Mouse (Mus musculus) forebrain, postnatal 0 days (tissue): ENCODE measurements around the gene Nedd4. TPM values are rescaled to one million over a fixed set of nuclear protein-coding genes. Genes with fewer than 3 reads are reported as not detected.

Experiments
- ATAC-seq: fragments of 200-750 bp; cut with Nextera tagmentation; 2 replicates; pipeline ENCODE4 v1.8.0; 2017; ENCODE audit warnings: mild to moderate bottlenecking, moderate library complexity
- DNase-seq: peaks from one replicate; pipeline ENCODE4 v3.0.0-alpha.2; 2015
- H3K27ac ChIP-seq: fragments of 300-500 bp; sonication (generic); 2 replicates; pipeline ENCODE4 v1.5.1; 2014; ENCODE audit warnings: low read depth, mild to moderate bottlenecking, antibody characterized with exemption, low read length, moderate library complexity, mixed read lengths
- H3K27me3 ChIP-seq: fragments of 300-500 bp; sonication (generic); 2 replicates; pipeline ENCODE4 v1.6.1; 2014; ENCODE audit warnings: mild to moderate bottlenecking, low read length, mixed read lengths; ENCODE audit not compliant: insufficient read depth
- H3K36me3 ChIP-seq: fragments of 300-500 bp; sonication (generic); 2 replicates; pipeline ENCODE4 v1.6.1; 2014; ENCODE audit warnings: mild to moderate bottlenecking, moderate library complexity; ENCODE audit not compliant: insufficient read depth
- H3K4me1 ChIP-seq: fragments of 300-500 bp; sonication (generic); 2 replicates; pipeline ENCODE4 v1.6.1; 2014; ENCODE audit warnings: antibody characterized with exemption; ENCODE audit not compliant: insufficient read depth
- H3K4me2 ChIP-seq: fragments of 300-500 bp; sonication (generic); 2 replicates; pipeline ENCODE4 v1.6.1; 2014; ENCODE audit warnings: low read depth, mild to moderate bottlenecking, moderate library complexity
- H3K4me3 ChIP-seq: fragments of 300-500 bp; sonication (generic); 2 replicates; pipeline ENCODE4 v1.5.1; 2014; ENCODE audit warnings: low read depth, low read length, mixed read lengths
- H3K9ac ChIP-seq: fragments of 300-500 bp; sonication (generic); 2 replicates; pipeline ENCODE4 v1.6.1; 2014; ENCODE audit warnings: mild to moderate bottlenecking
- H3K9me3 ChIP-seq: fragments of 300-500 bp; sonication (generic); 2 replicates; pipeline ENCODE4 v1.6.1; 2016; ENCODE audit warnings: low read length
- CTCF ChIP-seq: sonication (generic); IDR thresholded peaks from 2 replicates; pipeline ENCODE4 v1.5.1; 2016; ENCODE audit warnings: antibody characterized with exemption, control low read depth, low read depth
- WGBS: fragments of 180-500 bp; shearing (Covaris S2); extraction: QIAGEN DNeasy Blood & Tissue Kit; methylation state at CpG from one replicate; pipeline ENCODE4 v1.1.7; 2014; 5-methylcytosine and 5-hydroxymethylcytosine counted together
- polyA plus RNA-seq: library from polyadenylated mRNA; unstranded; fragments of >200 nt; fragmentation: Nextera tagmentation; extraction: Ambion mirVana; gene quantifications from 2 replicates; pipeline ENCODE4 v1.2.1, GENCODE M21; 2015
- total RNA-seq: library from RNA; depleted of rRNA; stranded (reverse); fragments of >200 nt; gene quantifications from 2 replicates; pipeline ENCODE4 v1.2.3, GENCODE M21; 2014; rRNA removed

Nedd4 gene
- 391 and 472 TPM in 2 replicates for total RNA-seq
- polyA plus RNA-seq = 180 and 278 TPM in 2 replicates

DNA sequence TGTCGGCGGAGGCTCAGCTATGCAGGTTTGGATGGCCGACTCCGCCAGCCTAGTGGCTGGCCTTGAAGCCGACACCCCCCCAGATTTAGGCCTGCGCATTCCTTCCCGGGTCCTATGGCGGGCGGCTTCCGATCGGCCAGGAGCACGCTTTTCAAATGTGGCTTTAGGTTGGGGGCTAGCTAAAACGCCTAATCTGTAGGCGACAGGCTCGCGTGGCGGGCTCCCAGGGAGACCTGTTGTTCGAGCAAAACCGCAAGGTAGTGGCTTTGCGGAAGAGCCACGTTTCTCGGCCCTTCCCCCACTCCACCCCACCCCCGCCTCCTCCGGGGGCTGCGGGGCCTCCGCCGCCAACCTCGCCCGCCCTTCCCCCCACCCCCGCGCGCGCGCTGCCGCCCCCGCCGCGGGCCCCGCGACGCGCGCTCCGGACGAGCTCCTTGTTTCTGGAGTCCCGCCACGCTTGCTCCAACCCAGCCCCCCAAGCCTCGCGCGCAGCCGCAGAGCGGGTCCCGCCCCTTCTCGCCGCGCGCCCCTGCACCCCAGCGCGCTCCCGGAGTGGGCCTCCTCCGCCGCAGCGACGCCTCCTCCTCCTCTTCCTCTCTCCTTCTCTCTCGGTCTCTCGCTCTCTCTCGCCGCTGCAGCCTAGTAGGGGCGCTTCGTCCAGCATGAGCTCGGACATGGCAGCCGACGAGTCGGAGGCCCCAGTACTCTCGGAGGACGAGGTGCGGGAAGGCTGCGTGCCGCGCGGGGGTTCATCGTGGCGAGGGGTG lies at the start of gene Nedd4:
Nedd4 (plus strand) TSS at position 452 of the 767 bp plus-strand sequence.
- peak within 1 kb of the TSS; percentile 69 for H3K4me2 ChIP-seq
- H3K36me3 ChIP-seq = peaks cover 5% of the 10 kb centered on the region; the same call in 1 of the 2 replicates
- no peaks in the 10 kb centered on the region for H3K9me3 ChIP-seq
- H3K9ac ChIP-seq = peak within 1 kb of the TSS; percentile 97
- peak within 1 kb of the TSS; percentile 100 for H3K27ac ChIP-seq
- ATAC-seq (peak; percentile 90), DNase-seq (peak; percentile 98)
- H3K4me3 ChIP-seq = peak within 1 kb of the TSS; percentile 93
- H3K27me3 ChIP-seq = no peaks in the 10 kb centered on the region
- H3K4me1 ChIP-seq = peaks cover 11% of the 10 kb centered on the region
- WGBS = under 1% methylated on average over 70 of the region's 83 CpGs
- TF ChIP-seq CTCF = peak; percentile 32

DNA sequence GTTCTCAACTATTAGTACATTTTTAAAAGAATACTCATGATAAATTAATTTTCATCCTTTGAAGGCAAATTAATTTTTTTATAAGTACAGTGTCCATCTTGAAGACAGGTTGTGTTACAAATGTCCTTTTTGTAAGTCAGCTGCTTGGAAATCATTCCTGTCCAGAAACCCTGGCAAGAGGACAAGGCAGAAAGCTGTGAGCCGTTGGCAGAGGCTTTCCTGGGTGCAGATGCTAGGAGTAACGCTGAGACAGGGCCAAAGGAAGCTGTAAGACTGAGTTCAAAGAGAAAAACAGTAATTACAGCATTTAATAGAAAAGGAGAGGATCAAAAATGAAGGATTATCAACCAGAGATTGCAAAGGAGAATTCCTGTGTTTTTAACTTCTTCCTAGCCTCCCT lies 48.3 kb upstream of the Nedd4 start:
- peak; percentile 36 for DNase-seq
- no peaks in the 10 kb centered on the region for H3K27me3 ChIP-seq
- TF ChIP-seq CTCF = no peak

DNA sequence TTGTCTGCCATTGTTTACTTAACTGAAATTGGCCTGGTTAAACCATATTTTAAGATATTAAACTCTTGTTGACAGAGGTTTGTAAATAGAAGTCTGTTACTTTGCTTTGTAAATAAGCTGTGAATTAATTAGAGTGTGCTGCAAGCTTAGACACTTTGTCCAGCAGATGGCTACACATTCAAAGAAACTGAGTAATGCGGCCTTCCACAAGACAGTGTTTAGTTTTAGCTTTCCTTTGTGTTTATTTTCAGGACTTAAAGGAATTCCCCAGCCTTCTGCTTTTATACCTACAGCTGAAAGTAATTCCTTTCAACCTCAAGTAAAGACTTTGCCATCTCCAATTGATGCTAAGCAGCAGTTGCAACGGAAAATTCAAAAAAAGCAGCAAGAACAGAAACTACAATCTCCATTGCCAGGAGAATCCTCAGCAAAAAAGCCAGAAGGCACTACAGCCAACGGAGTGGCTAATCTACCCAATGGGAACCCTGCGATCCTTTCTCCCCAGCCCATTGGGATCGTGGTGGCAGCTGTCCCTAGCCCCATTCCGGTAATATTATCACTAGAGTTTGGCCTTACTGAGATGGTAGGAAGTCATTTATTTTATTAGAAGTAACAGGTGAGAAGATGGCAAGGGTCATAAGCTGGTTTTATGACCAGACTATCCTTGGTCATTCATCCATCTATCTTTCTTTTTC lies 47.2 kb upstream of the Nedd4 start:
- no peaks in the 10 kb centered on the region for H3K27me3 ChIP-seq
- H3K9me3 ChIP-seq = no peaks in the 10 kb centered on the region
- ATAC-seq = no peak; the same call in 1 of the 2 replicates
- H3K9ac ChIP-seq = no peak overlapping the region
- H3K4me1 ChIP-seq = no peaks in the 10 kb centered on the region
- no peak overlapping the region for H3K27ac ChIP-seq
- DNase-seq = peak; percentile 50
- H3K4me3 ChIP-seq = no peak overlapping the region
- H3K4me2 ChIP-seq = no peak overlapping the region
- 36% methylated on average over 6 of the region's 6 CpGs for WGBS
- H3K36me3 ChIP-seq = peaks cover 31% of the 10 kb centered on the region
- TF ChIP-seq CTCF = peak; percentile 60

More for the DNA sequence above, 48.3 kb upstream of the Nedd4 start:
- WGBS = 24% methylated on average over 2 of the region's 2 CpGs
- Histone ChIP-seq H3K36me3 (peaks cover 32% of the 10 kb centered on the region), H3K4me2 (no peak overlapping the region), H3K9ac (no peak overlapping the region), H3K4me1 (no peaks in the 10 kb centered on the region), H3K4me3 (no peak overlapping the region), H3K27ac (no peak overlapping the region), H3K9me3 (no peaks in the 10 kb centered on the region)
- no peak for ATAC-seq

DNA sequence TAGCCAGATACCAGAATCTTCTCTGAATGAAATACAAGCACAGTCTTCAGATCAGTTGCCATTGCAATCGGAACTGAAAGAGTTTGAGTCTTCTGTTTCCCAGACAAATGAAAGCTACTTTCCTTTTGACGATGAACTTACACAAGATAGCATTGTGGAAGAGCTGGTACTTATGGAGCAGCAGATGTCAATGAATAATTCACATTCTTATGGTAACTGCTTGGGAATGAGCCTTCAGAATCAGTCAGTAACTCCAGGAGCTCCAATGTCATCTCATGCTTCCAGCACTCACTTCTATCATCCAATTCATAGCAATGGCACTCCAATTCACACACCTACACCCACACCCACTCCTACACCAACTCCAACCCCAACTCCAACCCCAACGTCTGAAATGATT lies 44.1 kb upstream of the Nedd4 start:
- Histone ChIP-seq H3K4me2 (no peak overlapping the region), H3K9ac (no peak overlapping the region), H3K4me3 (no peak overlapping the region), H3K4me1 (no peaks in the 10 kb centered on the region), H3K27me3 (no peaks in the 10 kb centered on the region), H3K27ac (no peak overlapping the region), H3K36me3 (peaks cover 29% of the 10 kb centered on the region), H3K9me3 (no peaks in the 10 kb centered on the region)
- ATAC-seq = peak; percentile 78
- DNase-seq = no peak
- no peak for TF ChIP-seq CTCF
- 68% methylated on average over 3 of the region's 3 CpGs for WGBS

DNA sequence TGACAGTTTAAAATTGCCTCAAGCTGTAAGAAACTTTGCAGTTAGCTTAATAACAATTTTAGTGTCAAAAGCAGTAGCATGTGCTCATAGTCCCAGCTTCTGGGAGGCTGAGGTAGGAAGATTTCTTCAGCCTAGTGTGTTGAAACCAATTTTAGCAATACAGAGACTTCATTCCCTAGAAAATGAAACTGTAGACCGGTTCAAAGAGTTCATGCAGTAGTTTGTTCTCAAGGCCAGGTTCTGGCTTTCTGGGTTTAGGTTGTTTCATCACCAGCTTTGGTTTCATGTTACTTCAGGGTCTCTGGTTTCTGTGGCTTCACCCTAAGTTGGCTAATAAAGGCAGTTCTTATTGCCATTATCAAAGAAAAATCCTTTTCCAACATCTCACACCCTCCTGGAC lies 38.5 kb upstream of the Nedd4 start:
- Histone ChIP-seq H3K36me3 (peaks cover 7% of the 10 kb centered on the region), H3K27ac (no peak overlapping the region), H3K4me3 (no peak overlapping the region), H3K9ac (no peak overlapping the region), H3K4me2 (no peak overlapping the region), H3K4me1 (0 out of 2 replicates have a peak, but pooled peaks cover under 1% of the 10 kb centered on the region), H3K9me3 (no peaks in the 10 kb centered on the region), H3K27me3 (no peaks in the 10 kb centered on the region)
- 90% methylated on average over 1 of the region's 1 CpGs for WGBS
- DNase-seq = no peak
- no peak for ATAC-seq
- TF ChIP-seq CTCF = no peak

DNA sequence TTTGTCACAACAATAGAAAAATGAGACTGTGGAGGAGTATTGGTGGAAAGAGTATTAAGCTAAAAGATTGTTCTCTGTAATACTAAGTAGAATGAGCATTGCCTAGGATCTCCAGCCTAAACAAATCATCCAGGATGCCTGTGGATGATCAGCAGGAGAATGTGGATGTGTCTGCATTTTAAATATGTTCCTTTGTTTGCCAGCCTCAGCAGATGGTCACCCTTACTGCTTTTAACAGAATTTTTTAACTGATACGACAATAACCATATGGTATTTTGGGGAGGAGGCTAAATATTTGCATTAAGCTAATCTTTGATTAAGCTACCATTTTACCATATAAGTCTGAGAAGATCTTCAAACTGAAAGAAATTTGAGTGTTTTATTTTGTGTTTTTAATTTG lies 34.5 kb upstream of the Nedd4 start:
- no peaks in the 10 kb centered on the region for H3K36me3 ChIP-seq
- no peak for TF ChIP-seq CTCF
- DNase-seq (no peak), ATAC-seq (no peak)
- H3K4me1 ChIP-seq = 0 out of 2 replicates have a peak, but pooled peaks cover 3% of the 10 kb centered on the region
- no peak overlapping the region for H3K4me3 ChIP-seq
- H3K27ac ChIP-seq = no peak overlapping the region
- H3K27me3 ChIP-seq = no peaks in the 10 kb centered on the region
- WGBS = 27% methylated on average over 1 of the region's 1 CpGs
- H3K9me3 ChIP-seq = no peaks in the 10 kb centered on the region
- no peak overlapping the region for H3K9ac ChIP-seq
- no peak overlapping the region for H3K4me2 ChIP-seq

DNA sequence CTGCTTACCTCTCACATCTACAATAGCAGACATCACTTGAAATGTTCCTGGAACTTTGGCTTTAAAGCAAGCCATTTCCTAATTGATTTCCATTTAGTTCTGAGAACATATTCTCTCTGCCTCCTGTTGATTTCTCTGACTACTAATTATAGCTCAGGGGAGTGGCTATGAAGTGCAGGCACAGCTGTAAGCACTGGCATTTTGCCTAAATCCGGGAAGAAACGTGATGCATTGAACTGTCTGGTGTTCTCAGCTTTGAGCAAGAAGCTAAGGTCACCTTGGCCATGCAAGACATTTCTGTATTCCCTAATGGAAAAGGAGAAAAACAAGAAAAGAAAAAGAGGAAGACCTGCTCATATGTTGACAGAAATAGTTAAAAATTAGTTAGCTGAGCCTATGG lies 33.6 kb upstream of the Nedd4 start:
- H3K4me2 ChIP-seq = no peak overlapping the region
- H3K9ac ChIP-seq = no peak overlapping the region
- H3K27me3 ChIP-seq = no peaks in the 10 kb centered on the region
- no peak overlapping the region for H3K4me3 ChIP-seq
- no peaks in the 10 kb centered on the region for H3K36me3 ChIP-seq
- H3K4me1 ChIP-seq = 0 out of 2 replicates have a peak, but pooled peaks cover 3% of the 10 kb centered on the region
- no peaks in the 10 kb centered on the region for H3K9me3 ChIP-seq
- 0 out of 2 replicates have a peak overlapping the region, but pooled peaks have one; percentile 16 for H3K27ac ChIP-seq
- DNase-seq = peak; percentile 62
- peak; percentile 66; the same call in 1 of the 2 replicates for ATAC-seq
- WGBS = 3% methylated on average over 2 of the region's 2 CpGs
- TF ChIP-seq CTCF = no peak
